Mouse (Mus musculus) brain, embryonic 14.5 days (tissue): ENCODE results near the gene Cenpx.

Experiments used
- CTCF ChIP-seq: fragments of 200-500 bp; IDR thresholded peaks from 2 replicates; pipeline ENCODE4 v1.5.1; 2012; ENCODE audit warnings: inconsistent platforms, mild to moderate bottlenecking, moderate library complexity, borderline replicate concordance; ENCODE audit not compliant: insufficient read depth, insufficient read length; ENCODE audit errors: extremely low read depth
- POLR2A ChIP-seq: fragments of 200-500 bp; IDR thresholded peaks from 2 replicates; pipeline ENCODE4 v1.6.1; 2012; ENCODE audit warnings: mild to moderate bottlenecking, inconsistent platforms, borderline replicate concordance; ENCODE audit not compliant: poor library complexity, insufficient read depth, insufficient read length, severe bottlenecking; ENCODE audit errors: extremely low read depth

- TF ChIP-seq CTCF (no peak), POLR2A (no peak)
Observed at GRCm38 (mm10) chr11:120693461-120693860, 20.1 kb downstream of the Cenpx start.
